Mouse (Mus musculus): ENCODE results near the gene Slc25a21. TPM values are rescaled to one million over a fixed set of nuclear protein-coding genes. Genes with fewer than 3 reads are reported as not detected.

The Slc25a21 gene
- polyA plus RNA-seq, 1 experiment from 2014 or later, result 0.25 TPM

Other genes starting within 250 kb of the Slc25a21 start
- gene Prps1l3, start 32.9 kb upstream of the Slc25a21 start, polyA plus RNA-seq (2016; fragmentation: Nextera tagmentation; extraction: Ambion mirVana), result 44.1 and 44.4 TPM in 2 replicates
- gene Mipol1, start 33.0 kb upstream of the Slc25a21 start, polyA plus RNA-seq (2016; fragmentation: Nextera tagmentation; extraction: Ambion mirVana), result 6.7 and 6.8 TPM in 2 replicates